Mouse (Mus musculus): ENCODE data around the gene Ccm2. TPM values are rescaled to one million over a fixed set of nuclear protein-coding genes. Genes with fewer than 3 reads are reported as not detected.
"Not testable (repeated sequence)": the region's sequence is repeated elsewhere in the genome, so short reads cannot be mapped to it uniquely, and the experiment has no call there.

Gene Ccm2
- polyA plus RNA-seq, 1 experiment from 2014 or later, result 87.0 TPM

DNA sequence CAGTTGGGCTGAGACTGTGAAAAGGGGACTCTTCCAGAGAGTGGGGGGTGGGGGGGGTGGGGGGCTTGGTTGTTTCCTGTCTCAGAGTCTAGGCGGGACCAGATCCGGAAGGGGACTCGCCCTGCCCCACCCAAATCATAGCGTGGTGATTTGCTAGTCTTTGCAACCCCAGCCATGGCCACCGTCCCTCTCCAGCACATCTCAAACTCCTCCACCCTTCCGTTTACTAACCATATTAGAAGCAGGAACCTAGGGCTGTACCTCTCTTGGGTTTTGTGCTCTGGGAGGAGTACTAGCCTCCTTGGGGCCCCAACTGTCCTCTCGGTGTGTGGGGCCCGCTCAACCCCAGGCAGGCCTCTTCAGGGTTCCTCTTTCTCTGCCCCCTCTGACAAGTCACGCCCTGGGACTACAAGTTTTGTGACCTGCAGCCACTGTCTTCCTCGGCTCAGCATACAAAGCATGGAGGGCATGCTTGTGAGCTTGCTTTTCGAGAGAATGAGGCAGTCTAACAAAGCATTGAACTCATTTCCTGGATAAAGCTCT lies 27.1 kb upstream of the Ccm2 start:
- H3K4me2 ChIP-seq (ENCODE audit: low read length), result no peak overlapping the region
- peaks cover 9% of the 10 kb centered on the region for H3K36me3 ChIP-seq (ENCODE audit: control insufficient read depth, insufficient read depth, low read length)
- H3K9me3 ChIP-seq (ENCODE audit: control insufficient read depth, low read length), result no peaks in the 10 kb centered on the region
- ATAC-seq (replicated peaks; ENCODE audit: low FRiP score, low TSS enrichment, low read depth), result no peak
- WGBS, result 75% methylated on average over 11 of the region's 11 CpGs
- no peak for DNase-seq (ENCODE audit: low spot score)
- H3K4me1 ChIP-seq (replicated peaks; ENCODE audit: control insufficient read depth, insufficient read depth, low read length), result no peaks in the 10 kb centered on the region
- H3K9ac ChIP-seq (ENCODE audit: low read length), result no peak overlapping the region
- H3K27ac ChIP-seq (ENCODE audit: low read depth), result no peak overlapping the region
- no peak overlapping the region for H3K4me3 ChIP-seq (ENCODE audit: low read depth, low read length)
- no peaks in the 10 kb centered on the region for H3K27me3 ChIP-seq (replicated peaks; ENCODE audit: control insufficient read depth, insufficient read depth, low read length)

DNA sequence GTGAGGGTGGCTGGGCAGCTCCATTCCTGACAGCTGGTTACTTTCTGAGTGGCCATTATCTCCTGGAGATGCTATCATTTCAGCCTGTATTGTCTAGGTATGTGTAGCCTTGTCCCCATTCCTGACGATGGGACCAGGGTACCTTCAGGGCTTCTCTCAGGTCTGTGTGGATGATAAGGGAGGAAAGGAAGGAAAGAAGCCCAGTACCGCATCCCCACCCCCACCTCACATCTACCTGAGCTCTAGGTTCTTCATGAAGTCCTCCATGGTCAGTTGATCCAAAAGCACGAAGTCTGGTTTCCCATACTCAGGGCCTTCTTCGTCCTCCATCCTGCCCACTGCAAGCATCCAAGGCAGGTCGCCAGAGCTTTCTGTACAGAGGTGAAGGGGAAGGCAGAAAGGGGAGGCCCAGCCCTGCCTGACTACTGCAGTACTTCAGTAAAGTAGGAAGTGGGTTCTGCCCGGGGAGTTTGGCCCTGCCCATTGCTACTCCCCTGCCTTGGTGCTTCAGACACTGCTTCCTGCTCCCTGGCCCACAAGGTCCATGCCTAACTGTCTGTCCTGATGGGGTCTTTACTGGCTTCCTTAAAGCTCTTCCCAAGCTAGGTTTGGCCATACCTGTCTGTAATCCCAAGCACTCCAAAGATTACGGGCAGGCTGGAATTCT lies 26.0 kb upstream of the Ccm2 start, which contains the start of gene Myo1g:
Gene Myo1g (minus strand): TSS at position 459 of the 667 bp plus-strand sequence.
- ATAC-seq (replicated peaks; ENCODE audit: low FRiP score, low TSS enrichment, low read depth), result no peak
- H3K27ac ChIP-seq (ENCODE audit: low read depth), result no peak within 1 kb of the TSS
- no peak within 1 kb of the TSS for H3K9ac ChIP-seq (ENCODE audit: low read length)
- H3K27me3 ChIP-seq (replicated peaks; ENCODE audit: control insufficient read depth, insufficient read depth, low read length), result no peaks in the 10 kb centered on the region
- DNase-seq (ENCODE audit: low spot score), result no peak
- H3K4me2 ChIP-seq (ENCODE audit: low read length), result no peak within 1 kb of the TSS
- H3K4me1 ChIP-seq (replicated peaks; ENCODE audit: control insufficient read depth, insufficient read depth, low read length), result no peaks in the 10 kb centered on the region
- no peak within 1 kb of the TSS for H3K4me3 ChIP-seq (ENCODE audit: low read depth, low read length)
- no peaks in the 10 kb centered on the region for H3K9me3 ChIP-seq (ENCODE audit: control insufficient read depth, low read length)
- WGBS, result 75% methylated on average over 7 of the region's 7 CpGs
- peaks cover 20% of the 10 kb centered on the region for H3K36me3 ChIP-seq (ENCODE audit: control insufficient read depth, insufficient read depth, low read length)

- no peak overlapping the region for H3K4me2 ChIP-seq (ENCODE audit: low read length)
- H3K4me3 ChIP-seq (ENCODE audit: low read depth, low read length), result no peak overlapping the region
- DNase-seq (ENCODE audit: low spot score), result no peak
- H3K9ac ChIP-seq (ENCODE audit: low read length), result no peak overlapping the region
- no peaks in the 10 kb centered on the region for H3K27me3 ChIP-seq (replicated peaks; ENCODE audit: control insufficient read depth, insufficient read depth, low read length)
- no peak for ATAC-seq (replicated peaks; ENCODE audit: low FRiP score, low TSS enrichment, low read depth)
- peaks cover 31% of the 10 kb centered on the region for H3K36me3 ChIP-seq (ENCODE audit: control insufficient read depth, insufficient read depth, low read length)
- 73% methylated on average over 9 of the region's 9 CpGs for WGBS
- peaks cover 7% of the 10 kb centered on the region; the same call in 1 of the 2 replicates for H3K4me1 ChIP-seq (replicated peaks; ENCODE audit: control insufficient read depth, insufficient read depth, low read length)
- H3K27ac ChIP-seq (ENCODE audit: low read depth), result no peak overlapping the region
- H3K9me3 ChIP-seq (ENCODE audit: control insufficient read depth, low read length), result no peaks in the 10 kb centered on the region
These were observed 23.7 kb upstream of the Ccm2 start for GRCm38 (mm10) chr11:6522782-6523525.

GRCm38 (mm10) chr11:6523662-6524088 lies 23.0 kb upstream of the Ccm2 start:
- Histone ChIP-seq H3K27ac (ENCODE audit: low read depth) (no peak overlapping the region), H3K9ac (ENCODE audit: low read length) (no peak overlapping the region), H3K27me3 (replicated peaks; ENCODE audit: control insufficient read depth, insufficient read depth, low read length) (no peaks in the 10 kb centered on the region), H3K36me3 (ENCODE audit: control insufficient read depth, insufficient read depth, low read length) (peaks cover 31% of the 10 kb centered on the region), H3K4me1 (replicated peaks; ENCODE audit: control insufficient read depth, insufficient read depth, low read length) (peaks cover 7% of the 10 kb centered on the region; the same call in 1 of the 2 replicates), H3K9me3 (ENCODE audit: control insufficient read depth, low read length) (no peaks in the 10 kb centered on the region), H3K4me2 (ENCODE audit: low read length) (no peak overlapping the region), H3K4me3 (ENCODE audit: low read depth, low read length) (no peak overlapping the region)
- 59% methylated on average over 1 of the region's 1 CpGs for WGBS
- no peak for ATAC-seq (replicated peaks; ENCODE audit: low FRiP score, low TSS enrichment, low read depth)
- no peak for DNase-seq (ENCODE audit: low spot score)

- DNase-seq (ENCODE audit: low spot score), result no peak
These were observed 22.4 kb upstream of the Ccm2 start for GRCm38 (mm10) chr11:6524165-6524879.

GRCm38 (mm10) chr11:6524880-6525238 lies 21.8 kb upstream of the Ccm2 start:
- H3K4me1 ChIP-seq (replicated peaks; ENCODE audit: control insufficient read depth, insufficient read depth, low read length), result peaks cover 7% of the 10 kb centered on the region; the same call in 1 of the 2 replicates
- no peak for ATAC-seq (replicated peaks; ENCODE audit: low FRiP score, low TSS enrichment, low read depth)
- H3K9ac ChIP-seq (ENCODE audit: low read length), result no peak overlapping the region
- no peak overlapping the region for H3K4me2 ChIP-seq (ENCODE audit: low read length)
- 88% methylated on average over 4 of the region's 4 CpGs for WGBS
- no peaks in the 10 kb centered on the region for H3K27me3 ChIP-seq (replicated peaks; ENCODE audit: control insufficient read depth, insufficient read depth, low read length)
- peaks cover 31% of the 10 kb centered on the region for H3K36me3 ChIP-seq (ENCODE audit: control insufficient read depth, insufficient read depth, low read length)
- no peak overlapping the region for H3K27ac ChIP-seq (ENCODE audit: low read depth)
- H3K9me3 ChIP-seq (ENCODE audit: control insufficient read depth, low read length), result no peaks in the 10 kb centered on the region
- DNase-seq (ENCODE audit: low spot score), result no peak
- no peak overlapping the region for H3K4me3 ChIP-seq (ENCODE audit: low read depth, low read length)

More at GRCm38 (mm10) chr11:6524165-6524879, 22.4 kb upstream of the Ccm2 start:
- H3K27me3 ChIP-seq (replicated peaks; ENCODE audit: control insufficient read depth, insufficient read depth, low read length), result no peaks in the 10 kb centered on the region
- 88% methylated on average over 8 of the region's 8 CpGs for WGBS
- H3K4me2 ChIP-seq (ENCODE audit: low read length), result no peak overlapping the region
- H3K9ac ChIP-seq (ENCODE audit: low read length), result no peak overlapping the region
- peaks cover 7% of the 10 kb centered on the region; the same call in 1 of the 2 replicates for H3K4me1 ChIP-seq (replicated peaks; ENCODE audit: control insufficient read depth, insufficient read depth, low read length)
- ATAC-seq (replicated peaks; ENCODE audit: low FRiP score, low TSS enrichment, low read depth), result no peak
- H3K4me3 ChIP-seq (ENCODE audit: low read depth, low read length), result no peak overlapping the region
- peaks cover 31% of the 10 kb centered on the region for H3K36me3 ChIP-seq (ENCODE audit: control insufficient read depth, insufficient read depth, low read length)
- H3K27ac ChIP-seq (ENCODE audit: low read depth), result no peak overlapping the region
- H3K9me3 ChIP-seq (ENCODE audit: control insufficient read depth, low read length), result no peaks in the 10 kb centered on the region

GRCm38 (mm10) chr11:6525241-6525640 lies 21.4 kb upstream of the Ccm2 start:
- H3K9ac ChIP-seq (ENCODE audit: low read length), result no peak overlapping the region
- H3K36me3 ChIP-seq (ENCODE audit: control insufficient read depth, insufficient read depth, low read length), result peaks cover 31% of the 10 kb centered on the region
- ATAC-seq (replicated peaks; ENCODE audit: low FRiP score, low TSS enrichment, low read depth) (no peak), DNase-seq (ENCODE audit: low spot score) (no peak)
- no peak overlapping the region for H3K4me3 ChIP-seq (ENCODE audit: low read depth, low read length)
- no peaks in the 10 kb centered on the region for H3K9me3 ChIP-seq (ENCODE audit: control insufficient read depth, low read length)
- no peak overlapping the region for H3K4me2 ChIP-seq (ENCODE audit: low read length)
- H3K27me3 ChIP-seq (replicated peaks; ENCODE audit: control insufficient read depth, insufficient read depth, low read length), result no peaks in the 10 kb centered on the region
- 97% methylated on average over 1 of the region's 1 CpGs for WGBS
- peaks cover 7% of the 10 kb centered on the region; the same call in 1 of the 2 replicates for H3K4me1 ChIP-seq (replicated peaks; ENCODE audit: control insufficient read depth, insufficient read depth, low read length)
- no peak overlapping the region for H3K27ac ChIP-seq (ENCODE audit: low read depth)

DNA sequence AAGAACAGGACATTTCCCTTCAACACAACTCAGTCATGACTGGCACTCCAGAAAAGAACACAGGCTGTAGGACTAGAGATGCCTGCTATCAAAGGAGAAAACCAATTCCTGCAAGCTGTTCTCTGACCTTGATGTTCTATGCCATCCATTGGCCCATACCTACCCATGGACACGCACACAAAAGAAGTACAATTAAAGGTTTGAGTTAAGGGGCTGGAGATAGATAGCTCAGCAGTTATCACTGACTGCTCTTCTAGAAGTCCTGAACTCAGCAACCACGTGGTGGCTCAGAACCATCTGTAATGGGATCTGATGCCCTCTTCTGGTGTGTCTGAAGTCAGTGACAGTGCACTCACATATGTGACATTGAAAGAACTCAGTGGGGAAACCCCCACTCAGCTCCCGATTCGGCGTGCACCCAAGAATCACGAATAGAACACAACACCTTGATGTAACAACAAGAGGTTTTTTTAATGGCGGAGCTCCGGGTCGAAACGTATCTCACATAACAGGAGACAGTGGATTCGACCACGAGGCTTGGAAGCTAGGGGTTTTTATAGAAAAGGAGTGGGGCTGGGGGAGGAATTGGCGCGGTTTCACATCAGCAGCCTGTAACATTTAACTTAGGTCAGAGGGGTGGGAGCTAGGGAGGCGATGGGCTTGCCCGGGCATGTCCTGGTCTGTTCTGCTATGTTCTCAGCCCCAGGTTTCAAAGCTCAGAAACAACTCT lies 20.0 kb upstream of the Ccm2 start:
- not testable (repeated sequence) for H3K9me3 ChIP-seq (ENCODE audit: control insufficient read depth, low read length); H3K27me3 ChIP-seq (replicated peaks; ENCODE audit: control insufficient read depth, insufficient read depth, low read length); H3K4me1 ChIP-seq (replicated peaks; ENCODE audit: control insufficient read depth, insufficient read depth, low read length); H3K27ac ChIP-seq (ENCODE audit: low read depth); DNase-seq (ENCODE audit: low spot score); ATAC-seq (replicated peaks; ENCODE audit: low FRiP score, low TSS enrichment, low read depth)
- Histone ChIP-seq H3K4me3 (ENCODE audit: low read depth, low read length) (peak overlapping the region; percentile 81), H3K9ac (ENCODE audit: low read length) (peak overlapping the region; percentile 90), H3K4me2 (ENCODE audit: low read length) (peak overlapping the region; percentile 55), H3K36me3 (ENCODE audit: control insufficient read depth, insufficient read depth, low read length) (peaks cover 31% of the 10 kb centered on the region)
- WGBS, result 75% methylated on average over 10 of the region's 16 CpGs

Data from intestine, embryonic 14.5 days (tissue).